Mouse (Mus musculus): Measurements from ENCODE around the gene Capza2. TPM values are rescaled to one million over a fixed set of nuclear protein-coding genes. Genes with fewer than 3 reads are reported as not detected.

The Capza2 gene
- polyA plus RNA-seq (2012; ENCODE audit: insufficient read depth, insufficient read length, low replicate concordance, missing spikeins), result 161 and 490 TPM in 2 replicates

DNA sequence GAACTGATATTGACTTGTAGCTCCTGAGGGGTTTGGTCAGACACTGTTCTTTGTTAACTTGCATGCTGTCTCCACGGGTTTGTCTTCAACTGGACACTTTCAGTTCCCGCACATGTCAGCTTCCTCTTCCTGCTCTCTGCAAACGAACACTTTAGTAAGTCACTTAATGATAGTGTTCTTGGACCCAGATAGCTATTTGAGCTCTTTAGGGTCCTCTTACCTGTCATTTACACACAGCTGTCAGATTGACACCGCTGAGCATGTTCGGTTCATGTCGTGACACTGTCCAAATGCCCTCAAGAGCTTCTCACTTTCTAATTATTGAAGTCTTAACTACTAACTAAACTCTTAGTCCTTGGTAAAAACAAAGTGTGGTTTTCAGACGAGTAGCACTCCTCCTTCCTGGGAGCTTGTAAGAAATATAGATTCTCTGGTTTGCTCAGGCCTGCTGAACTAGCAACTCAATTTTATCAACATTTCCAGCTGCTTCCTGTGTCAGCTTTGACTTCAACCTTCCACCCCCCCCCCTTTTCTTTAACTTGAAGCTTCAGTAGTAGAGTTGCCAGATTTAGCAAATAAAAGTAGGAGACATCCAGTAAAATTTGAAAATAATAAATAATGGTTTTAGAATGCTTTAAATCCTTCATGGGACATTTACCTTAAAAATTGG is at the start of gene Capza2:
TSS of gene Capza2 (plus strand) at position 620 of the 670 bp plus-strand sequence.
- Histone ChIP-seq H3K27ac (ENCODE audit: insufficient read depth, low read depth, low read length) (no peak within 1 kb of the TSS), H3K4me3 (ENCODE audit: insufficient read depth, low read depth, low read length) (peak within 1 kb of the TSS; percentile 85), H3K4me1 (ENCODE audit: control insufficient read depth, insufficient read depth, low read length) (peaks cover 2% of the 10 kb centered on the region; the same call in 1 of the 2 replicates)
- 74% methylated on average over 7 of the region's 7 CpGs for WGBS
- TF ChIP-seq CTCF (IDR thresholded peaks at IDR 0.05; ENCODE audit: insufficient read depth, low read depth, low read length), result no peak
- TF ChIP-seq POLR2A (IDR thresholded peaks at IDR 0.05; ENCODE audit: insufficient read depth, low read depth, low read length), result no peak

DNA sequence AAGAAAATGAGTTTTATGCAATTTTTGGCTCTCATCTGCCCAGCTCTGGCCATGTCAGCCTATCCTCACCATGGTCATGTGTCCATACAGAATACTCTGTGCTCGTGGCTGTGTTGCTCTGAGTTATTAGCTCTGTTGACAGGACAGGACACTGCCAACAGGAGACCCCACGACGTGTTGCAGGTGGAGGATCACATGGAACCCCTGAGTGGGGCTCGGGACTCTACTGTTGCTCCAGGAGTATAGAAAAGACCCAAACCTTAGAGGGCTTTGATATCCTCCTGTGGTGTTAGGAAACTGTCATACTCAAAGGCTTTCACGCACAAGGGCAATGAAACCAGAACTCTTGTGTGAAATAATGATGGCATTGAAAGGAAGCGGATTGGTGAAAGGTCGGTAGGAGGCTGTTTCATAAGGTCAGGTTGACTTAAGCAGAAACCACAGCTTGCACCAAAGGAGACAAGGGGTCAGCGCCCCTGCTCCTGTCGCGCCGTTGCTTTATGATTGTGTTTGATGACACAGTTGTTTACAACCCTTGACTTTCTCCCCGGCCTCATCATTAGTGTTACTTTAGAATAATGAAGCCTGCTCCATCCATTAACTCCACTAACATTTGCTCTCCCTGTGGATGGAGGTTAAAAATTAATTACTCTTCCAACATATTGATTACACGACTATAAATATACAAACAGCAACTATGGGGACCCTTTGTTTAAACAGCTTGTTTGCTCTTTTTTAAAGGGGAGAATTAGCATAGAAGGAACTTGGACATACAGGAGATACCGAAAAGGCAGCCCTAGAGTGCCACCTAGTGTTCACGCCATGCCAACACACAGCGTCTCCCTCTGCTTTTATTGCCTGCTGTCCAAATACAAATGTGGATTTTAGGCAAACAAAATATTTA is 46.7 kb upstream of the Capza2 start:
- no peak for TF ChIP-seq CTCF (IDR thresholded peaks at IDR 0.05; ENCODE audit: insufficient read depth, low read depth, low read length)
- no peak for TF ChIP-seq POLR2A (IDR thresholded peaks at IDR 0.05; ENCODE audit: insufficient read depth, low read depth, low read length)
- Histone ChIP-seq H3K4me3 (ENCODE audit: insufficient read depth, low read depth, low read length) (no peak overlapping the region), H3K27ac (ENCODE audit: insufficient read depth, low read depth, low read length) (no peak overlapping the region), H3K4me1 (ENCODE audit: control insufficient read depth, insufficient read depth, low read length) (peaks cover 2% of the 10 kb centered on the region; the same call in 1 of the 2 replicates)
- WGBS, result 29% methylated on average over 16 of the region's 16 CpGs

DNA sequence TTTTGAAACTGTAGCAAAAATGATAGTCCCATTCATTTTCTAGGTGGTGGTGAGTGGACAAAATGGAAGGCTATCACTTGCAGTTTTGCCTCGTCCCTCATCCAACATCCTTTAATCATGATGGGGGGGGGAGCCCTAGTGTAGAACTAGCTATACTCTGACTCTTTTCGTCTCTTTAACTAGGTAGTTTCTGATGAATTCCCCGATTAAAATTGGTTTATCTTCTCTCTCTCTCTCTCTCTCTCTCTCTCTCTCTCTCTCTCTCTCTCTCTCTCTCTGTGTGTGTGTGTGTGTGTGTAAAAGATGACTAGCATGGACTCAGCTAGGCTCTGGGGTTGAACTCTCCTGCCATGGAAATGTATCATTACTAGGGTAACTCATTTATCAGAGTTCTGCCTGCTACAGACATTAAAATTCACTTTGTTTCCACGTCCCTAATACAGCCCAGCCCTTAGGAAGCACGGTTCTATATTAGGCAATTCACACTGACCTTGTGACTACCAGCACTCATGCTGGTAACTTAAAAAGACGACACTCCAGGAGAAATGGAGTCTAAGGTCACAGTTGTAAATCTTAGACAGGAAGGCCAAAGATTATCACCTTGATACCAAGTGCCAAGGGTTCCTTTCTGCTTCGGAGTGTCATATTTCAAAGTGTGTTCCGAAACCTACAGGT is 45.9 kb upstream of the Capza2 start:
- WGBS, result 59% methylated on average over 8 of the region's 8 CpGs
- TF ChIP-seq CTCF (IDR thresholded peaks at IDR 0.05; ENCODE audit: insufficient read depth, low read depth, low read length), result no peak
- no peak for TF ChIP-seq POLR2A (IDR thresholded peaks at IDR 0.05; ENCODE audit: insufficient read depth, low read depth, low read length)
- Histone ChIP-seq H3K27ac (ENCODE audit: insufficient read depth, low read depth, low read length) (no peak overlapping the region), H3K4me1 (ENCODE audit: control insufficient read depth, insufficient read depth, low read length) (peaks cover 2% of the 10 kb centered on the region; the same call in 1 of the 2 replicates), H3K4me3 (ENCODE audit: insufficient read depth, low read depth, low read length) (no peak overlapping the region)

DNA sequence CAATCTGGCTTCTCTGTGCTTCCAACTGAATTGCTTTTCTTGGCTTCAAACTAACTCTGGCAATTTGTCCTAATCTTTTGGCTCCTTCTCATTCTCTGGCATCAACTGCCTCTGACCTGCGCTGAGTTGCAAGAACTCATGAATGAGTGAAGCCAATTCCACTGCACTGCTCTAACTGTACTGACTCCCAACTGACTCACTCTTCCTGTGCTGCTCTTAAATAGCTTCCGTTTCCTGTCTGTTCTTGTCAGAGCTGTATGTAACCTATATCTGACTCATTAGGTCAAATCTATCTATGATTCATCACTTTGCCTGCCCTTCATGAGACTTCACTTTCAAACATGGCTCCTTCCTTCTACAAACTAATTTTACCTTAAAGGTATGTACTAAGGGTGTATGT is 42.1 kb upstream of the Capza2 start:
- TF ChIP-seq POLR2A (IDR thresholded peaks at IDR 0.05; ENCODE audit: insufficient read depth, low read depth, low read length), result no peak
- no peak for TF ChIP-seq CTCF (IDR thresholded peaks at IDR 0.05; ENCODE audit: insufficient read depth, low read depth, low read length)
- peaks cover 2% of the 10 kb centered on the region; the same call in 1 of the 2 replicates for H3K4me1 ChIP-seq (ENCODE audit: control insufficient read depth, insufficient read depth, low read length)
- no peak overlapping the region for H3K4me3 ChIP-seq (ENCODE audit: insufficient read depth, low read depth, low read length)
- WGBS, result 80% methylated on average over 2 of the region's 2 CpGs
- H3K27ac ChIP-seq (ENCODE audit: insufficient read depth, low read depth, low read length), result no peak overlapping the region

DNA sequence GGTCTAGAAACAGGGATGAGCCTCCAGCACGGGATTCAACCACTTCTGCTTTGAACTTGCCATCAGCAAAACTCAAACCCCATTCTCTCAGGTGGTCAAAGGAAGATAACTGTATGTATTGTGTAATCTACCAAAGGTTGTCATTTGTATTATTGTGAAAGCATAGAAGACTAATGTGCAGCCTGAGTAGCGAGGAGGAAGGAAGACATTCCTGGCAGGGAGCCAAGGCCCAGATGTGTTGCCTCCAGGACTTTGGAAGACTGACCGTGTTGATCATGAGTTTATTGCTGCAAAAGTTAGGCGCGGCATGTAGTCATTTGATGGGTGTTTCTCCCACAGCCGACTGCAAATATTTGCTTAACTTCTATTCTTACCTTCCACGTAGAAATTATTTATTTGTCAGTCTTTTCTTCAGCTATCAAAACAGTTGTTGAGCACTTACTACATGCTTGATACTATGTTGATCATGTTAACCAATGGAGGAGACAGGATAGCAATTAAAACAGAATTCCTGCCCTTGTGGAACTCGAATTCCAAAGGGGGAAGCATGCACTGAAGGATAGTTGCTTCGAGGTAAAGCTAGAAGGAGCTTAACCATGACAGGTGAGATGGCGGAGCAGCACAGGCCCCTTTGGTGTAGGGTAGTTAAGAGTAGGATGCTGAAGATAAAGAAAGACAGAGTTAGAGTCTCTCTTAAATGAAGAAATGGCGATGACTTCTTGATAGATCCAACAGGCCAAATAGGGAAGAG is 40.1 kb upstream of the Capza2 start:
- no peak for TF ChIP-seq POLR2A (IDR thresholded peaks at IDR 0.05; ENCODE audit: insufficient read depth, low read depth, low read length)
- no peak for TF ChIP-seq CTCF (IDR thresholded peaks at IDR 0.05; ENCODE audit: insufficient read depth, low read depth, low read length)
- no peaks in the 10 kb centered on the region for H3K4me1 ChIP-seq (ENCODE audit: control insufficient read depth, insufficient read depth, low read length)
- 82% methylated on average over 11 of the region's 11 CpGs for WGBS
- H3K27ac ChIP-seq (ENCODE audit: insufficient read depth, low read depth, low read length), result no peak overlapping the region
- no peak overlapping the region for H3K4me3 ChIP-seq (ENCODE audit: insufficient read depth, low read depth, low read length)

DNA sequence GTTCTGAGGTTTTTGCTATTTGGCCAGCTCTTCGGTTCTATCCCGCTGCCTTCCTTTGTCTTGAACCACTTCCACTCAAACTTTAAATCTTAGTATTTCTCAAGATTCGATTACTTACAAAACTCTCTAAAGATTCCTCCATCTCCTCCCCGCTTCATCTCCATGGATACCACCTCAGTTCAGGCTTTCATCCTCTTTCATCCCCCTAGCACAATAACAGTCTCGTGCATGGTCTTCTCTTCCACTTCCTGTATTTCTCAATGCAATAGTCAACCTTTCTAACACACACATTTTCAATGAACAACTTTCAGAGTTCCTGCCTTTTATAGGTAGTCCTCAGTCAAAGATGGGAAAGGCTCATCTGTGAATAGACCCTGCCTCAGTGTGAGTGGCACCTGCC is 36.7 kb upstream of the Capza2 start:
- no peak overlapping the region for H3K4me3 ChIP-seq (ENCODE audit: insufficient read depth, low read depth, low read length)
- 59% methylated on average over 5 of the region's 5 CpGs for WGBS
- H3K27ac ChIP-seq (ENCODE audit: insufficient read depth, low read depth, low read length), result no peak overlapping the region
- TF ChIP-seq CTCF (IDR thresholded peaks at IDR 0.05; ENCODE audit: insufficient read depth, low read depth, low read length) (no peak), POLR2A (IDR thresholded peaks at IDR 0.05; ENCODE audit: insufficient read depth, low read depth, low read length) (no peak)
- H3K4me1 ChIP-seq (ENCODE audit: control insufficient read depth, insufficient read depth, low read length), result no peaks in the 10 kb centered on the region

DNA sequence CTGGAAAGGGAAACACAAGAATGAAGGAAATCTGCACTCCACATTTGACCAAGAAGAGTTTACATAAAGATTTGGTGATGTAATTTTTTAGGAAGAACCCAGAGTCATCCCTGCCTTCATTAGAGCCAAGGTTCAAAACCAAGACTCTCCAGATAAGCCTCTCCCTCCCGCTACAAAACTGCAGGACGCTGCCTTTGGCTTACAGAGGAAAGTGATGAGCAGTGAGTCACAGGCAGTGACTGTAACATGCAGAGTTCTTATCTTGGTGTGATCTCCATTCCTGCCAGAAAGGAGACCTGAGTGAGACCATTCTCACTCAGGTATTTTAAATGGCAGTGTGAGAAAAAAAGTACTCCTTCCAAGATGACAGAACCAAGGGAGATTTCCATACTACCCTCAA is 34.5 kb upstream of the Capza2 start:
- TF ChIP-seq POLR2A (IDR thresholded peaks at IDR 0.05; ENCODE audit: insufficient read depth, low read depth, low read length), result no peak
- no peak for TF ChIP-seq CTCF (IDR thresholded peaks at IDR 0.05; ENCODE audit: insufficient read depth, low read depth, low read length)
- WGBS, result 63% methylated on average over 2 of the region's 2 CpGs
- no peak overlapping the region for H3K27ac ChIP-seq (ENCODE audit: insufficient read depth, low read depth, low read length)
- H3K4me1 ChIP-seq (ENCODE audit: control insufficient read depth, insufficient read depth, low read length), result no peaks in the 10 kb centered on the region
- no peak overlapping the region for H3K4me3 ChIP-seq (ENCODE audit: insufficient read depth, low read depth, low read length)

DNA sequence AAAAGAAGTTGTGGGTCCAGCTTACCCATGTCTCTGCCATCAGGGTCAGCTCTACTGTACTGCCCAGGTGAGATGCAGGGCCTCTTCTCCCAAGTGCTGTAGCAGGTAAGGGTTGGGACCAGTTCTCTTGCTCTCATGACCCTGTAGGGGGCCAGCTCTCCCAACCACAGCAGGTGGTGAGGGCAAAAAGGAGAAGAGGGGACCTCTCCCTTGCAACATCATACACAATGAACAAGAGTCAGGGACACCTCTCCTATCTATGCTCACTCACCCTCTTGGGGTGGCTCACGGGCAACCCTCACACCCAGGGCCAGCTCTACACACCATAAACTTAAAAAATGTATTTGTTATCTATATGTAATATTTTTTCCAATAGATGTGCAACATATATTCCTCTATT is 29.1 kb upstream of the Capza2 start:
- no peak overlapping the region for H3K27ac ChIP-seq (ENCODE audit: insufficient read depth, low read depth, low read length)
- no peak for TF ChIP-seq CTCF (IDR thresholded peaks at IDR 0.05; ENCODE audit: insufficient read depth, low read depth, low read length)
- no peak for TF ChIP-seq POLR2A (IDR thresholded peaks at IDR 0.05; ENCODE audit: insufficient read depth, low read depth, low read length)
- H3K4me3 ChIP-seq (ENCODE audit: insufficient read depth, low read depth, low read length), result no peak overlapping the region
- WGBS, result 96% methylated on average over 1 of the region's 1 CpGs
- no peaks in the 10 kb centered on the region for H3K4me1 ChIP-seq (ENCODE audit: control insufficient read depth, insufficient read depth, low read length)

Data from olfactory bulb, adult 2 months (tissue).